Mouse (Mus musculus) neural tube, embryonic 10.5 days (tissue): ENCODE results near the gene Gm40193.

Experiments used
- DNase-seq: peaks from one replicate; pipeline ENCODE4 v3.0.0-alpha.2; 2017; ENCODE audit warnings: low spot score; ENCODE audit errors: extremely low spot score

Gene Gm40193

GRCm38 (mm10) chr11:70506962-70507515 is 25.7 kb downstream of the Gm40193 start:
- no peak for DNase-seq

GRCm38 (mm10) chr11:70506385-70506784 is 26.4 kb downstream of the Gm40193 start:
- DNase-seq: peak; percentile 49

DNA sequence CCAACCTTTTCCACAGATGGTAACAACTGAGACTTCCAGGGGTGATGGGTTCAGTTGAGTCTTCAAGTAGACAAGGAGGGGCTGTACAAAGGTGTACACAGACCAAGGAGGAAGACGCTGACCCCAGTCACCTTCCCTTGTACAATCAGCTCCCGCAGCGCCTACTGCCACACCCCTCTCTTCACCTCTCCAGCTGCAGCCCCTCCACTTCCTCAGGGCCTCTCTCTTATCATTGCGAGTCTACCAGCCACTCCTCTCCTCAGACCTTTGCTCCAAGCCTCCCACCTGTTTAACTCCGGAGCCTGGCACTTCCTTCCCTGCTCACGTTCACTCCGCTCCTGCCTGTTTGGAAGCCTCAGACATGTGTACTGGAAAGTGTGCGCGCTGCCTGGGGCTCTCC is 27.8 kb downstream of the Gm40193 start, which contains the start of gene Tm4sf5:
Gene Tm4sf5 (plus strand): TSS at position 275 of the 400 bp plus-strand sequence.
- no peak for DNase-seq

GRCm38 (mm10) chr11:70502018-70502417 is 30.7 kb downstream of the Gm40193 start:
- no peak for DNase-seq

- DNase-seq: no peak
Measured at GRCm38 (mm10) chr11:70500476-70500812, 32.3 kb downstream of the Gm40193 start.

DNA sequence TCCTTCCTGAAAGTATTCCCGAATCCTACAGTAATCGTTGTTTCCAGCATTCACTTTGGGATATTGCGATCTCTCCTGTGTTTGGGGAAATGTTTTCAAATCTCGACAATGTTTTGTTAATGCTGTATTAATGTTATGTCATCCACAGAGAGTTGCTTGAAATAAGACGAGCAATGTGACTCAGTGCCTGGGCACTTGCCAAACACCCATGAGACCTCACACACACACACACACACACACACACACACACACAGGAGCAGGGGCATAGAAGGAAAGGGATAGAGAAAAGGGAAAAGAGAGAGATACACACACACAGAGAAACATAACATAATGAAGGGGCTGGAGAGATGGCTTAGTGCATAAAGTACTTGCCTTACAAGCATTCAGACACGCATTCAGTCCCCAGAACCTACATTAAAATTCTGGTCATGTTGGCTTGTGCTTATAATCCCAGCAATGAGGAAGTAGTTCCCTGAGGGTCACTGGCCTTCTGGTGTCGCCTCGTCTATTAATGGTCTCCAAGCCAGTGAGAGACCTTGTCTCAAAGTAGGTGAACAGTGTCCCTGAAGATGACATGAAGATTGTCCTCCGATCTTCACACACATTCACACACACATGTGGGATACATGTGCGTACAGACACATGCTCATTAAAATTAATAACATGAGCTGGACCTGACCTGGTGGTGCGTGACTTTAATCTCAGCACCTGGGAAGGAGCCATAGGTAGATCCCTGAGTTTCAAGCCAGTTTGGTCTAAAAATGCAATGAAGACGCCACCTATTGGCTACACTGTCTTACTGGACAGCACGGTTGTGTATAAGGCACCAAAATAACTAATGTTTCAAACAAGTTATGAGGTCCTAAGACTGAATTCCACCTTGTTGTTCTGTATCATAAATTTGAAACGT is 32.9 kb downstream of the Gm40193 start:
- DNase-seq: no peak

- no peak for DNase-seq
Measured at GRCm38 (mm10) chr11:70489684-70490083, 43.1 kb downstream of the Gm40193 start.

GRCm38 (mm10) chr11:70489138-70489537 is 43.6 kb downstream of the Gm40193 start:
- DNase-seq: no peak

DNA sequence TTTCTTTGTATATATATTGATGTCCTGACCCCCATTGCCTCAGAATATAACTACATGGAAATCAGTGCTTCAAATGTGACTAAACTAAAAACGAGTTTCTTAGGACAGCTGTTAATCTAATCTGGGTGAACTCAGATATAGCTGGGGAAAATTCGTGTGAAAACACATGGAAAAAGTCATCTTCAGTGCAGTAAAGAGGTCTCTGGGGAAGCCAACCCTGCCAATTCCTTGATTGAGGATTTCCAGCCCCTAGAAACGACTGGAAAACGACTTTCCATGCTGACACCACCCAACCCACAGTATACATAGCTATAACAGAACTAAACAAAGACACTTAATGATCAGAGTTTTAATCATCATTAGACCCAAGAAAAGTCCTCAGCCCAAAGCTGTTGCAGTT is 44.9 kb downstream of the Gm40193 start:
- no peak for DNase-seq

GRCm38 (mm10) chr11:70485498-70485897 is 47.2 kb downstream of the Gm40193 start:
- DNase-seq: no peak
